Mouse (Mus musculus) embryo, embryonic 11.5 days (tissue): ENCODE measurements around the gene Tnnt2.

Experiments
- DNase-seq: peaks from one replicate; pipeline ENCODE4 v3.0.0-alpha.2; 2012; ENCODE audit warnings: low read depth, low spot score

Gene Tnnt2

DNA sequence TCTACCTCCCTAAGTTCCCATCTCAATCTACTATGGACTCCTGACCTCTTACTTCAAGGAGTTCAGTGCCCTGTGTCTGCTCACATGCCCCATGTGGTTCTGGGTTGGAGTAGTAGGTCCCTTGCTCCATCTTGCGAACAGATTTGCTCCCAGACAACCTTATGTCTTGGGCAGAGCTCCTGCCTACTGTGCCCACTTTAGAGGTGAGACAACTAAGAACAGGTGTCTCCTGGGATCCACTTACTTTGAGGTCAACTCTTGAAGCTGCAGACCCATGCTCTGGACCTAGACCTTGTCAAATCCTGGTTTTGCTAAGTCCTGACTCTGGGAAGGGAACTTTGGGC is 19.2 kb downstream of the Tnnt2 start:
- DNase-seq = no peak

DNA sequence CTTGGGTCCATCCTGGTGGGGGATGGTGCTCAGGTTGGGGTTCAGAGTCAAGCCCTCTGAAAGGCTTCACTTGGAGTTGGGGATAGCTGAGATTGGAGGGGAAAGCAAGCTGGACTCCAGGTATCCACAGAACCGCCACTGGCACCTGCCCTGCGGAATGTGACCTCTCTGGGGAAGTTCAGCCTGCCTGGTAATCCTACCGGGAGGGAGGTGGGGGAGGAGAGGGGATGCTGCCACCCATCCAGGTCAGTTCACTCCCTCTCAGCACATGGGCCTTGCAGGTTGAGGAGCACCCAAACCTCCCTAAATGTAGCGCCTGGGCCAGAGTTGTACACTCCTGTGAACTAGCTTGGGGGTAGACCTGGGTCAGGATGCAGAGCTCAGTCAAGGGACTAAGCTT is 19.9 kb downstream of the Tnnt2 start:
- no peak for DNase-seq

DNA sequence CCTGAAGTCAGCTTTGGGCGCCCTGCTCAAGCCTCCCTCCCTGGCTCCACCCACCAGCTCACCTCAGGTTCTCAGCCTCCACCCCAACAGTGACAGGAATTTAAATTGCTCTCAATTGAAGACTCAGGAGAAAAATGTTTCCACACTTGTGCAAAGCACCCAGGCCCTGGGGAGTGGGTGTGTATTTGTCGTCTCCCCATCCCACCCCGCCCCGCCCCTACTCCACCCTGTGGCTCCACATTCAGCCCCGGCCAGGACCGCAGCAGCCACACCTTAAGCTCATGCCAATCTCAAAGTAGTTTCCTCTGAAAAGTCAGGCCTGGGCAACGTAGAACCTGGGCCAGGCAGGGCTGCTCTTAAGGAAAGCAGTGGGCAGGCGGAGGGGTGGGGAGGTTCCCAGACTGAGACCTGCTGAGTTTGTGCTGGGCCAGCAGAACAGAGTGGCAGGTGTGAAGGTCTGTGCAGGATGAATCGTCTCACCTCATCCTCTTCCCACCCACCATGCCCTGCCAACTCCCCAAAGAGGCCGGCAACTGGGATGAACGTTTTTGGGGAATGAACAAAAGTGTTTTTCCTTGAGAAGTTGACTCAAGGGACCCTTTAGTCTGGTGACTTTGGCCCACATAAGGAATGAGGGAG is 21.1 kb downstream of the Tnnt2 start:
- DNase-seq = no peak

DNA sequence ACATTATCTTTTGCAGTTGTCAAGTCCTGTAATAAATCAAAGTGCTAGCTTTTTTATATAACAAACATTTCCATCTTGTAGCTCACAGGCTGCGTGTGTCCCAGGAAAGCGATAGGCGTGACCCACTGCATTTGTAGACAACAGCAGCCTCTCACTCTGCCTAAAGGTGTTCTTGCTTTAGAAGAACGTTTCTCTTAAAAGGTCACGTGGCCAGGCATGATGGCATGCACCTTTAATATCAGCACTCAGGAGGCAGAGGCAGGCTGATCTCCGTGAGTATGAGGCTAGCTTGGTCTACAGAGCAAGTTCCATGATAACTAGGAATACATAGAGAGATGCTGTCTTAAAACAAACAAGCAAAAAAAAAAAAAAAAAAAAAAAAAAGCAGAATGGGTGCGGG is 22.4 kb downstream of the Tnnt2 start:
- no peak for DNase-seq

DNA sequence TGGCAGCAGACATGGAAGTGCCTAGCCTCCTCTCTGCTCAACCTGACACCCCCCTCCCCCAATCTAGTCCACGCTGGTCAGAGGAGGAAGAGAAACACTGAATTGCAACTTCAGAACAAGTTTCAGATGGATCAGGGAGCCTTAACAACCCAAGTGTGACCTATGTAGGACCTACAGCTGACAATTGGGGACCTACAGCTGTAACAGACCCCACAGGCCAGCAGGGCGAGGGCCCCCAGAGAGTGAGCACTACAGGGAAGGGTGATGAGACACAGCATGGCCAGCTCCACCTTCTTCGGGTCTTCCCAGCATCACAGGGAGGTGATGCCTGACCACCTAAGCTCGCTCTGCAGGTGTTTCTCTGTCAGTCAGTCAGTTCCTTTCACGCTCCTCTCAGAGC is 24.9 kb downstream of the Tnnt2 start:
- no peak for DNase-seq

DNA sequence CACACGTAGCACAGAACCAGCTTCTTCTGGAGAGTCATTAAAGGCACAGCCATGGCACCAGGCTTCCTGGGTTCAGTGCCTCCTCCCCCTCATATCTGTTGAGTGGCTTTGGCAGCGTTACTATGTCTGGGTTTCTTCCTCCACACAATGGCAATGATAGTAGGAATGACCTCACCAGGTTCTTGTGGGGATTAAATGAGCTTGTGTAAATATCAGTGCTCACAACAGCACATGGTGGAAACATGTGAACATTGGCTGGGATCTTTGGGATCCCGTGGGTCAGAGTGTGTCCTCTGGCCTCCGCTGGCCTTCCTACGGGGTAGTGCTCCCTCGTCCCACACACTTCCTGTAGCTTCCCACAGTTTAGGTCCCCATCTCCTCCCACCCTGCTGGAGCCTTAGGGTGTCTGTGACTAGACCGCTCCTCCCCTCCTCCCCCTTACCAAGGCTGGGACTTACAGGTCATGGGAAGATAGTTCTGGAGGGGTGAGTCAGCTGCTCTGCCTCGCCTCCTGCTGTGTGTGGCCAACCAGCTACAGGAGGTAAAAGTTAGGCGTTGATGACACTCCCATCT is 25.9 kb downstream of the Tnnt2 start:
- no peak for DNase-seq

DNA sequence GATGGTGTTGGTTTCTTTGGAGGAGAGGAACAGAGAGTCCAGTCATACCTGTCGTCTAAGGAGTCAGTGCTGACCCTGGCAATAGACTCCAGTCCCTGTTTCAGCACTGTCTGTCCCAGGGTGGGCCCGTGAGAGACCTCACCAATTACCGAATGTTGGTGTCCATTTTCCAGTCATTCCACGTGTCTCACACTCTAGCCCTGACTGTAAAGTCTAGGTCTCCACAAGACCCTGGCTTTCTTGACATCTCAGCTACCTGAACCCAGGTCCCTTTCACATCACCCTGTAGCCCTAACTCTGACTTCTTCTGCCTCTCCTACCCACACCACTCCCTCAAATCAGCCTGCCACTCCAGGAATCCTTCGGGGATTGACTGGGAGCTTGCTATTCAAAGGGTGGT is 26.4 kb downstream of the Tnnt2 start:
- no peak for DNase-seq

DNA sequence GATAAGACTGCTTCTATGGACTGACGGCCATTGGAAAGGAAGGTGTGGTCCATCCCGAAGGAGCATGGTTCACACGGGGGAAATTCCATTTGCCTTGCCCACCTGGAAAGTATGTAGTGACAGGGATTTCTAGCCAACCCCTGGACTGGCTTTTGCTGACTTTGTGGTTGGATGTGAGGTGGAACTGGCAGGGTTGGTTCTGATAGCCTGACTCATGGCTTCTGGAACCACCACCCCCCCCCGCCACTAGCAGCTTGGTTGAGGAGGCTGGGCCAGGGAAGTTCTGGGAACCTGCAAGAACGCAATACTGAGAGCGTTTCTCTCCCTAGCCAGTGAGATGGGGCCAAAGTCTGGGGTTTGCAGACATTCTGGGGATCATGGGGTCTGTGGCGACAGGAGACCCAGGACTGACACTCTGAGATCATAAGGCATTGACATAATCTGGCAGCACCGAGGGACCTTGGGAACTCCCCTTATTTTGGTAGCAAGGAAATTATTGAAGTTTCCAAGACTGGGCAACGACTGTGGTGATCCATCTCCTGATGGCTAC is 27.7 kb downstream of the Tnnt2 start:
- no peak for DNase-seq

DNA sequence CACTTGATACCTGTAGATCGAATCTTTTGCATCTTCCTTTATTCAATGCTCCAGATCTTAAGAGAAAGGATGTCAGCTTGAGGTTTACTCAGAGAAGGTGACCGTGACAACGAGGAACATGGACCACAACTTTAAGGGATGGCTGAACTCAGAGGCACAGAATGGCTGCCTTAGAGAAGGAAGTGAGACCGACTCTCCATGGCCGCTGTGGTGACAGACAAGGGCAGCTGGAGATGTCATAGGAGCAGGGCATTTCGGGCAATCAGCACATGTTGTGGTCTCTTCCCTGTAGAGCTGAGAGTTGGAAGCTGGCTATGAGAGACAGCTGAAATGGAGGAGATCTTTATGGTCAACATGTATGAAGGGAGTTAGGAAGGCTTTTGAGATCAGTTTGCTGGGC is 28.7 kb downstream of the Tnnt2 start:
- no peak for DNase-seq

DNA sequence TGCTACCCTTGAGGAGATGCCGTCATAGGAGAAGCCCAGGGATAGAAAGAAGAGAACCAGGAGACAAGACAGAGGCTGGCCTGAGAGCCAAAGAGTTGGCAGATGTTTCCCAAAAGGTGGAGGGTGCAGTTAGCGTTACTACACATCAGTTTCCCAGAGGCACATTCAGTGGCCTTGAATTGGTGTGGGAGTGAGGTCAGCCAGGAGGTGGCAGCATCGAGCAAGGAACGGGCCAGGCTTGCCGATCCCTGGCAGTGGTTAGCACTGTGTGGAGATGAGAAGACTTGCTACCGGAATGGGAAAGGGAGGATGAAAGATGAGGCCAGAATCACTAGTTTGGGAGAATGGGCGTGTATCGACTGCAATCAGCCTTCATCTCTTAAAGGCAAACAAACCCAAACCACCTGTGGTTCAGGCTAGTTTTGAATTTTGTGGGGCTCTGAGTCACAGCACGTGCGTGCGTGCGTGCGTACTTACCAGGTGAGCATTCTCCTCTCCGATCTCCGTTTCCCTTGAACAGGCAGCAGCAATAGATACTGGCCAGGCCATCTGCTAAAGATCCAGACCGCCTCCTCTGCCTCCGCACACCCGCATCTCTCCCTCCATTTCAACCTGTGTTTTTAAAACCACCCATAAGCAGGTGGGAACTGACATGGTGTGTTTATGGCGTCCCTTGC is 29.5 kb downstream of the Tnnt2 start:
- DNase-seq = peak; percentile 69

DNA sequence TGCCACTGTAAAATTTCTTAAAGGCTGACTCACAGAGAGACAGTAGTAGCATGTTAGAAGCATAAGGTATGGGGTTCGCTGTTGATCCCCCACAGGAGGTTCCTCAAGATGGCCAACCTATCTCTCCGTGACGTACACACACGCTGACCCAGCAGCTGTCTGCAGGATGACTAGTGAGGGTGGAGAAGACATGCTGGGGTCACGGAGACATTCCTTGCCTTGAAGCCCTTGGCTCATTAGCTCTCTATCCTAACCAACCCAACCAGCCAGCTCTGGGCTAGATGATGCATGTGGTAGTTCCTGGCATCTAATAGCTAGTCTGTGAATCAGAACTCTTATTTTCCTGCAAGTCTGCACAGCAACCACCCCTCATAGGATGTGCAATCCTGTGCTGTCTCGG is 32.4 kb downstream of the Tnnt2 start:
- no peak for DNase-seq

DNA sequence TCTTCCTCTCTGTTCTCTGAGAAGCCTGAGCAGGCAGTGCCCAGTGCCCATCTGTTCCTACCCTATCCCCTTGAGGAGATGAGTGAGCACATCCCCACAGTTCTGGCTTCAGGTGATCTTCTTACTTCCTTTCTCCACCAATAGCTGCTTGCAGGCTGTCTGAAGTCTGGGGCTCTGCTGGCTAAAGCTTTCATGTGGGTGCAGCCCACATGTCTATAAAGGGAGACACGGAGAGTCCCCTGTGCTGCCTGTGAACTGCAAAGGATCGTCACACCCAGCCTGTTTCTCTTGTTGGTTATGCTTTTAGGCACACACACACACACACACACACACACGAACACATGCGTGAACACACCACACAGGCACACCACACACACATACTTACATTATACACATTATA is 36.8 kb downstream of the Tnnt2 start:
- no peak for DNase-seq

DNA sequence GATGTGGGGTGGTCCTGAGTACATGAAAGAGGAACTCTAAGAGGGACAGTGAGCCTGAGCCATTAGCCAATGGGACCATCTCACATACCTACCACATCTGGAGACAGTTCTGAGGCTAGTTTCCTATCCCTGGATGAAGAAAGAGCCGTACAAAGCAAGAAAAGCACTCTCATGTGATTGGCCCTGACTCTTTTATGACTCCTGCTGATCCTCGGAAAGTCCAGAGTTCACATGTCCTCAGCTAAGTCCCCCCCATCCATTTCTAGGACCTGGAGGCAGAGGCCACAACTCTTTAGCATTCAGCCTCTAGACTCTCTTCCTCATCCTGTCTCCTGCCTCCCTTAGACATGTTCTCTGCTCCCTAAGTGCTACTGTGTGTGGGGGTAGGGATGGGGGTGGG is 41.1 kb downstream of the Tnnt2 start:
- DNase-seq = no peak

DNA sequence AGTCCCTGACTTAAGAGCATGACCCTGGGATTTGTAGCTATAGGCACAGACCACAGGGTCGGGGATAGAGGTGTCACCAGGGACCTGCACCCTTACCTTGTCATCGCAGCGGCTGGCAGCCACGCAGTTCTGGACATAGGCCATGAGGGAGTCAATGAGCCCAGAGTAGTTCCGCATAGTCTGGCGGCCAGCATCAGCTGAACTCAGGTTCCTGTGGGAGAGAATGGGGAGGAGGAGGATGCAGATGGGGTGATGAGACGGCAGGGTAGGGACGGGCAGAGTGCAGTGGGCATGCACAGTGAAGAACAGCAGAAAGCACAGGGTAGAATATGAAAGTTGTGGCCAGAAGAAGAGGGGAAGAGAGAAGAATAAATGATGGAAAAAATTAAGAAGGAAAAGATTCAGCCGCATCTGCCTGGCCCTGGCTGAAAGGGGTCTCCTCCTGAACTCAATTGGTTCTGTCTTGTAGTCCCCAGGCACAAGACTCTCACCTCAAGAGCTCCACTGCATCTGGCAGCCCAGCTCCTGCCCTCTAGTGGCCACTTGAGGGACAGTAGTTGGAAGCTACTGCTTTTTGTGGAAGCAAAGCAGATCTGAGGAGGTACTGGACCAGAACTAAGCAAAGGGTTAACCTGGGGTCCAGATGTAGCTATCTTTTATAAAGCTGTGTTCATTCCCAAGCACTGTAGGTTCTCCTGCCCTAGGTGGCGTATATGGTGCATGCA is 46.4 kb downstream of the Tnnt2 start:
- DNase-seq = peak; percentile 41

DNA sequence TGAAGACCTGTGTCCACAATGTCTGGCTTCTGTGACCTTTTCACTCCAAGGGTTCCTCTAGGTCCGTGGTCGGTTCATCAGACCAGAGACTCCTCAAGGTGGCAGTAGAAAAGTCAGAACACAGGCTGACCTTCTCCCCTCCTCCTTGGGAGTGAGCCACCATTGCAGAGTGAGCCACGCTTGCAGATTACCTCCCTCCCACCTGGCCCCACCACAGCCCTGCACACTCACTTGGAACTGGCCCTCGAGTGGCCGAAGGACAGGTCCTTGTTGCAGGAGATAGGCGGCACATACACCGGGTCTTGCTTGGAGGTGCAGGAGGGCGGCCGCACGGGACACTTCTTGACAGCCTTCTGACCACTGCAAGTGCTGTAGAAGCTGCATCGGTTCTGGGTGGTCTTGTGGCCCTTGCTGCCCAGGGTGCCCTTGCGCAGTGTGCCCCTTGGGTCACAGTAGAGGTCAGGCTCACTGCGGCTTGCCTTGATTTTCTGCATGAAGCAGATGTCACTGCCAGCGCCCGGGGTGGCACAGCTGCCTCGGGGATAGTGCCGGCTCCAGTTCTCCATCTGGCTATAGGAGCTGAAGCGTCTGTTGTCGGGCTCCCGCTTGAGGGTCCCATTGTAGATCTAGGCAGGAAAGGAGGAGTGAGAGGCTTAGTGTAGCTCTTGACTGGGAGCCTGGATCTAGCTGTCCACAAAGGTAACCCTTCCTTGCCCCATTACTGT is 53.5 kb downstream of the Tnnt2 start:
- DNase-seq = no peak

DNA sequence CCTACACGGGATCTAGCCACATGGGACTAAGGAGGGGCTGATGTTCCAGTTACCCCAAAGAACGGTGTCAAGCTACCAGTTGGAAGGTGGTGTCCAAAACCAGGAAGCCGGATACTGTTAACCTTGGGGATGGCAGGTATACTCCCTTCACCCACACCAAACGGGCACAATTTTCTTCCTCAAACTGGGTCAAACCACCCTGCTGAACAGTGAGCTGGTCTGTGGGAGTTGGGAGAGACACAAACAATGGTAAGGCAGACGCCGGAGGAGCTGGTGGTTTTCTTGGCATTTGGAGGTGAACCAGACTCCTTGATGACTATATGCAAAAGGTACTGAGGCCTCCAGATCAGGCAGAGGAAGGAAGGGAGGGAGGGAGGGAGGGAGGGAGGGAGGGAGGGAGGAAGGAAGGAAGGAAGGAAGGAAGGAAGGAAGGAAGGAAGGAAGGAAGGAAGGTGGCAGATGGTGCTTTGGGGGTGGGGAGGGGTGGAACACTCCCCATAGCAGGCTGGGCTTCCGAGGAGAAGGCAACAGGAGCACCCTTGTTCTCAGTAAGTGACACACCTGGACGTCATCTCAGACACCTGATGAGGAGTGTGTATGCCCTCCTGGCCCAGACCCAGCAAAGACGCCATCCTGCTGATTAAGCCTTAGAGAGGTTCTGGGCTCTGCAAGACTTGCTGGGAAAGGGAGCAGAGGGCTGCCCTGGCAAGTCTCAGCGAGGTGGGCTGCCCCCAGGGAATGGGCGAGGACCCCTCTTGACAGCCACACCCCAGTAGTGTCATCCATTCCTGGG is 55.5 kb downstream of the Tnnt2 start:
- DNase-seq = no peak

DNA sequence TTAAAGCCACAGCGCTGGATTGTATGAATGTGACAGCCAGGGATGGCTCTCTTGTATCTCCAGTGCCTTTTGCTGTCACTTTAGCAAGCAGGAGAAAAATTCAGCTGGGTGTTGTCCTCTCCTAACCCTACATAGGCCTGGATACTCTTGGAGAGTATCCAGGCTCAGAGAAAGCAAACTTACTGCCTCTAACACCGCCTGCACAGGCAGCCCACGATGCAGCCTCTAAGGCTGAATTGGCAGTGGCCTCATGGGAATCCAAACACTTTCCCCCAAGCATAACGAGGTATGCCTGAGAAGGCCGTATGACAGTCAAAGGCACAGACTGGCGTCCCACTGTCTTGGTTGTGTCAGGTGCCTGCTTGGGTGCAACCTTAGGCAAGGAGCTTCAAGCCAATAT is 56.1 kb downstream of the Tnnt2 start:
- no peak for DNase-seq

DNA sequence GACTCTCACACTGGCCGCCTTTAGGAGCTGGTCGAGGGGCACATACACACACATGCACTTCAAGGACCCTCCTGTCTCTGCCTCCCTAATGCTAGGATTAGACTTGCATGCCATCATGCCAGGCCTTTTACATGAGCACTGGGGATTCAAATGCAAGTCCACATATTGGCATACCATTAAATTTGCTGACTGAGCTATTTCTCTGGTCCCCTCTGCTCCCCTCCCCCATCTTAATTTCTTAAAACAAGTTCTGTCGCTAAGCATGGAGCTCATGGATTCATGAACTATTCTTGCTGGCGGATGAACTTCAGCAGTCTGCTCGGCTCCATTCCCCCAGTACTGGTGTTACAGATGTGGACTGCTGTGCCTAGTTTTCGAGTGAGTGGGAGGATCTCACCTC is 56.6 kb downstream of the Tnnt2 start:
- no peak for DNase-seq

DNA sequence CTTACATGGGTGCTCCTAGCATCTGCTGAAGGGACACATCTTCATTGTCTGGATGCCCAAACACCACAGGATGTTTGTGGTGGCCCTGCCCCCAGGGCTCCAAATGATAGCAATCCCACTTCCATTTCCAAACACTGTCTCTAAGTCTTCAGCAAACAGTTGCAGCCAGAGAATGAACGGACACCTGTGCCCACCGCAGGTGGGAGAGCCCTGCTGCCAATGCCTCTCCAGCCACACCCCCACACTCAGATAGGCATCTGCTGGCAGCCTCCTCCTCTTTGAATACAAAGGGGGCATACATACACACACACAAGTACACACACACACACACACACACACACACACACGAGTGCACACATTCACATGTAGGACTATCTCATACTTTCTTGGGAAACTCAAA is 57.2 kb downstream of the Tnnt2 start:
- no peak for DNase-seq

DNA sequence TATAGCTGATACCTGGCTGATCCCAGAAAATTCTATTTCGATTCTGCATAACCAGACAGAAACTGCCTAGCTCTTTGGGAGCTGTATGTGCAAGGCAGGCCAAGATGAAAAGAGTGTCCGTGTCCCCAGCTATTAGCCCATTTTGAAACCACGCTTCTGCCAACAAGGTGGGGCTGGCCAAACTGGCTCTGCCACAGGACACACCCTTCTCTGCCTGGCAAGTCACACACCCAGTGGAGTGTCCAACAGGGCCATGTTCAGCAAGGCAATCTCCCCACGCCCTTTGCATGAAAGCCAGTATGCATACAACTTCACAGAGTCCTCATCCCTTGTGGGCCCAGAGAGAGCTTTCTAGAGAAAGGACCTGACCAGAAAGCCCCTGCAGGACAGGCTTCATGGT is 59.2 kb downstream of the Tnnt2 start:
- no peak for DNase-seq

DNA sequence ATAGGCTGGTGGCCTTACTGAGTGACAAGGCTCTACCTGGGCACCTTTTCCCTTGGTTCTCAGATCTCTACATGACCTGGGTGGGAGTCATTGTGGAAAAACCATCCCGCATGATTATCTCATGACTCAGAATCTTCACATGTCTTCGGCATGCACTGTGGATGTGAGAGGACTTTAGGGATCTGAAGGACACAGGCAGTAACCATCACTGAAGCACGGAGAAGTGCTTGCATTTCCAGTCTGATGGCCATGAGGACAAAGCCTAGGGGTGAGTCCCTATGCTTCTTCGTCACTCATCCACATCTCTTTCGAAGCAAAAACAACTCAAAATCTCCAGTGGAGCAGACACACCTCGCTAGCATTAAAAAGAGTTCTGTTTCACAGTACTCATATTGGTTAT is 63.1 kb downstream of the Tnnt2 start:
- no peak for DNase-seq
